Comparison of ENCODE assay signal across 29 mouse cellular contexts in genomic region chr5:85621078-85621477, GRCm38 (mm10).
"Had no signal": no experiment of that assay in that cellular context is flagged by ENCODE, and none has a peak within 500 bp of the region (broad histone marks: within the 10 kb centered on the region; RNA-seq: fewer than 3 reads in every experiment).

No protein-coding gene starts in this region.

- H3K4me1 ChIP-seq: limb, embryonic 10.5 days; limb, embryonic 12.5 days; limb, embryonic 13.5 days; limb, embryonic 15.5 days; liver, embryonic 12.5 days; liver, embryonic 13.5 days; liver, embryonic 15.5 days; lung, embryonic 15.5 days; megakaryocyte, embryonic 14.5 days; midbrain, embryonic 13.5 days; midbrain, embryonic 15.5 days; neural tube, embryonic 12.5 days had no signal

- H3K4me3 ChIP-seq: left cerebral cortex, adult 2 months; limb, embryonic 10.5 days; limb, embryonic 12.5 days; limb, embryonic 13.5 days; limb, embryonic 15.5 days; liver, embryonic 12.5 days; liver, embryonic 13.5 days; liver, embryonic 15.5 days; lung, embryonic 15.5 days; megakaryocyte, embryonic 14.5 days; midbrain, embryonic 13.5 days; midbrain, embryonic 15.5 days; myocyte; neural tube, embryonic 12.5 days had no signal

- H3K9me3 ChIP-seq: limb, embryonic 10.5 days; limb, embryonic 12.5 days; limb, embryonic 13.5 days; limb, embryonic 15.5 days; liver, embryonic 12.5 days; liver, embryonic 13.5 days; lung, embryonic 15.5 days; midbrain, embryonic 13.5 days; midbrain, embryonic 15.5 days; neural tube, embryonic 12.5 days had no signal

- H3K4me2 ChIP-seq: limb, embryonic 12.5 days; limb, embryonic 13.5 days; limb, embryonic 15.5 days; liver, embryonic 11.5 days; liver, embryonic 12.5 days; liver, embryonic 13.5 days; liver, embryonic 15.5 days; lung, embryonic 14.5 days; lung, embryonic 15.5 days; midbrain, embryonic 13.5 days; midbrain, embryonic 15.5 days; neural tube, embryonic 12.5 days had no signal

- DNase-seq: left cerebral cortex, postnatal 4 days; liver; liver, embryonic 13.5 days; liver, postnatal 0 days; lung, adult 18-20 months; lung, adult 2 months; lung, embryonic 14.5 days; lung, postnatal 10 days; lung, postnatal 14 days; lung, postnatal 36 days; lung, postnatal 4 days; midbrain, embryonic 14.5 days had no signal

- ATAC-seq: liver, embryonic 12.5 days; liver, postnatal 0 days; lung, postnatal 0 days; midbrain, embryonic 13.5 days; midbrain, embryonic 15.5 days had no signal

- H3K36me3 ChIP-seq: limb, embryonic 10.5 days; limb, embryonic 12.5 days; limb, embryonic 13.5 days; limb, embryonic 15.5 days; liver, embryonic 12.5 days; liver, embryonic 13.5 days; liver, embryonic 15.5 days; lung, embryonic 15.5 days; midbrain, embryonic 13.5 days; midbrain, embryonic 15.5 days; neural tube, embryonic 12.5 days had no signal

- H3K27me3 ChIP-seq: limb, embryonic 12.5 days; limb, embryonic 13.5 days; limb, embryonic 15.5 days; liver, embryonic 12.5 days; liver, embryonic 13.5 days; liver, embryonic 15.5 days; lung, embryonic 15.5 days; megakaryocyte, embryonic 14.5 days; midbrain, embryonic 13.5 days; midbrain, embryonic 15.5 days; neural tube, embryonic 12.5 days had no signal

- H3K27ac ChIP-seq: left cerebral cortex, adult 2 months; limb, embryonic 10.5 days; limb, embryonic 12.5 days; limb, embryonic 13.5 days; limb, embryonic 15.5 days; liver, embryonic 12.5 days; liver, embryonic 13.5 days; liver, embryonic 14.5 days; liver, embryonic 15.5 days; lung, embryonic 15.5 days; macrophage; midbrain, embryonic 13.5 days; midbrain, embryonic 15.5 days; neural tube, embryonic 12.5 days had no signal

- H3K9ac ChIP-seq: limb, embryonic 12.5 days; limb, embryonic 13.5 days; limb, embryonic 15.5 days; liver, embryonic 12.5 days; liver, embryonic 13.5 days; liver, embryonic 14.5 days; liver, embryonic 15.5 days; liver, postnatal 0 days; lung, embryonic 14.5 days; lung, embryonic 15.5 days; midbrain, embryonic 13.5 days; midbrain, embryonic 15.5 days; neural tube, embryonic 12.5 days had no signal
